Mouse (Mus musculus) heart, embryonic 13.5 days (tissue): Measurements from ENCODE around the gene 1810062G17Rik. TPM values are rescaled to one million over a fixed set of nuclear protein-coding genes. Genes with fewer than 3 reads are reported as not detected.

ENCODE experiments used
- ATAC-seq: fragments of 200-750 bp; cut with Nextera tagmentation; 2 replicates; pipeline ENCODE4 v1.8.0; 2017; ENCODE audit warnings: moderate TSS enrichment; ENCODE audit not compliant: insufficient number of reproducible peaks, low FRiP score, low TSS enrichment; ENCODE audit errors: extremely low read depth
- H3K27ac ChIP-seq: fragments of 300-500 bp; sonication (generic); replicated peaks from 2 replicates; pipeline ENCODE4 v1.5.1; 2015; ENCODE audit warnings: moderate library complexity, mild to moderate bottlenecking, inconsistent platforms
- H3K27me3 ChIP-seq: fragments of 300-500 bp; sonication (generic); replicated peaks from 2 replicates; pipeline ENCODE4 v1.6.1; 2015; ENCODE audit warnings: mild to moderate bottlenecking, inconsistent platforms
- H3K36me3 ChIP-seq: fragments of 300-500 bp; sonication (generic); 2 replicates; pipeline ENCODE4 v1.6.1; 2015; ENCODE audit warnings: mild to moderate bottlenecking, inconsistent platforms
- H3K4me1 ChIP-seq: fragments of 300-500 bp; sonication (generic); 2 replicates; pipeline ENCODE4 v1.6.1; 2015; ENCODE audit warnings: inconsistent platforms
- H3K4me2 ChIP-seq: fragments of 300-500 bp; sonication (generic); 2 replicates; pipeline ENCODE4 v1.6.1; 2015; ENCODE audit warnings: inconsistent platforms, mild to moderate bottlenecking, moderate library complexity
- H3K4me3 ChIP-seq: fragments of 300-500 bp; sonication (generic); 2 replicates; pipeline ENCODE4 v1.5.1; 2015; ENCODE audit warnings: moderate library complexity, mild to moderate bottlenecking, inconsistent platforms
- H3K9ac ChIP-seq: fragments of 300-500 bp; sonication (generic); 2 replicates; pipeline ENCODE4 v1.6.1; 2015; ENCODE audit warnings: inconsistent platforms, mild to moderate bottlenecking, moderate library complexity
- H3K9me3 ChIP-seq: fragments of 300-500 bp; sonication (generic); 2 replicates; pipeline ENCODE4 v1.6.1; 2016; ENCODE audit warnings: inconsistent platforms
- WGBS: fragments of 180-500 bp; shearing (Covaris S2); methylation state at CpG from one replicate; pipeline ENCODE4 v1.1.7; 2015; ENCODE audit warnings: mixed read lengths; 5-methylcytosine and 5-hydroxymethylcytosine counted together
- polyA plus RNA-seq: library from polyadenylated mRNA; unstranded; fragments of >200 nt; fragmentation: Nextera tagmentation; extraction: Ambion mirVana; gene quantifications from 2 replicates; pipeline ENCODE4 v1.2.1, GENCODE M21; 2015

1810062G17Rik gene
- polyA plus RNA-seq, 1 experiment from 2014 or later: 1.4 TPM

GRCm38 (mm10) chr3:36455566-36455965, 20.2 kb upstream of the 1810062G17Rik start:
- no peak for ATAC-seq
- peaks cover 5% of the 10 kb centered on the region for H3K4me1 ChIP-seq
- no peak overlapping the region for H3K27ac ChIP-seq
- WGBS: 76% methylated on average over 3 of the region's 3 CpGs
- H3K4me2 ChIP-seq: no peak overlapping the region
- no peak overlapping the region for H3K9ac ChIP-seq
- peaks cover 94% of the 10 kb centered on the region for H3K36me3 ChIP-seq
- no peaks in the 10 kb centered on the region for H3K27me3 ChIP-seq
- H3K4me3 ChIP-seq: no peak overlapping the region
- H3K9me3 ChIP-seq: no peaks in the 10 kb centered on the region

DNA sequence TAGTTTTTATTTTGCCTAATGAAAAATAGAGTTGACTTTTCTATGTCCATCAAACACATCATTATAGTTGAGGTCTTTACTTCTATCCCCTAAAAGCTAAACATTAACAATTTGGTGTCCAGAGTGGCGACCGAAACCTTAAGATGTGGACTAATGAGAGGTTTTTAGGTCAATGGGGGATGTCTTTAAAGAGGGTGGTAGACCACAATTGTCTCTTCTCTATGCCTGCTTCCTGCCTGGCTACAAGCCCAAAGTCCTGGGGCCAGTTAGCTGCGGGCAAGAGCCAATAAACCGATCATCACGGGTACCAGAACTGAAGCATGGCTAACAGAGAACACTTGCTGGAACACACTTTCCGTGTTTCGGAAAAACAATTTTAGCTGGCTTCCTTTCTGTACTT, 15.0 kb upstream of the 1810062G17Rik start:
- no peak for ATAC-seq
- H3K36me3 ChIP-seq: peaks cover 89% of the 10 kb centered on the region
- no peak overlapping the region for H3K27ac ChIP-seq
- no peak overlapping the region for H3K9ac ChIP-seq
- peaks cover 5% of the 10 kb centered on the region; the same call in 1 of the 2 replicates for H3K4me1 ChIP-seq
- no peak overlapping the region for H3K4me3 ChIP-seq
- WGBS: 86% methylated on average over 7 of the region's 7 CpGs
- no peaks in the 10 kb centered on the region for H3K9me3 ChIP-seq
- no peak overlapping the region for H3K4me2 ChIP-seq
- H3K27me3 ChIP-seq: no peaks in the 10 kb centered on the region

- no peaks in the 10 kb centered on the region for H3K27me3 ChIP-seq
- H3K9me3 ChIP-seq: no peaks in the 10 kb centered on the region
- H3K4me2 ChIP-seq: no peak overlapping the region
- H3K9ac ChIP-seq: no peak overlapping the region
- ATAC-seq: no peak
- WGBS: 84% methylated on average over 5 of the region's 5 CpGs
- peaks cover 80% of the 10 kb centered on the region for H3K36me3 ChIP-seq
- peaks cover 15% of the 10 kb centered on the region; the same call in 1 of the 2 replicates for H3K4me1 ChIP-seq
- no peak overlapping the region for H3K4me3 ChIP-seq
- no peak overlapping the region for H3K27ac ChIP-seq
These were observed 13.9 kb upstream of the 1810062G17Rik start for GRCm38 (mm10) chr3:36461819-36462218.

- no peak for ATAC-seq
- Histone ChIP-seq H3K4me2 (no peak overlapping the region), H3K27ac (no peak overlapping the region), H3K9ac (no peak overlapping the region), H3K36me3 (peaks cover 75% of the 10 kb centered on the region), H3K4me1 (peaks cover 21% of the 10 kb centered on the region), H3K4me3 (no peak overlapping the region), H3K27me3 (no peaks in the 10 kb centered on the region), H3K9me3 (no peaks in the 10 kb centered on the region)
- 36% methylated on average over 1 of the region's 1 CpGs for WGBS
These were observed 13.4 kb upstream of the 1810062G17Rik start for GRCm38 (mm10) chr3:36462348-36462747.

DNA sequence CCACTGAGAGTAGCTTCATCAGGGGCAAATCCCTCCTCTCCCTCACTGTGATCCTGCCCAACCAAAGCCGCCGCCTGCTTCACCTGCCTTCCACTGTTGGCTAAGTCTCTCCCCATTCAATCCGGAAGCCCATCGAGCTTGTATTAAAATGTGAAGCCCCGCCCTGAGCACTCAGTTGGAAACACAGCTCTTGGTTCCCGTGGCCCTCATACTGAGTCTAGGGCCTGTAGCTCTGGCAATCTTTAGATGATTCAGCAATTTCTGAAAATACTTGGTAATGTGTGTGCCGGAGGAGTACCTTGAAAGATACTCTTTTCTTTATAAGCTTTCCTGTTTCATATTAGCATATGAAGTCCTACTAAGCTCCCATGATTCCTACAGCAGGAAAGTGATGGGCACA, 10.2 kb upstream of the 1810062G17Rik start:
- Histone ChIP-seq H3K4me2 (no peak overlapping the region), H3K36me3 (peaks cover 44% of the 10 kb centered on the region), H3K27me3 (no peaks in the 10 kb centered on the region), H3K4me3 (no peak overlapping the region), H3K4me1 (peaks cover 46% of the 10 kb centered on the region), H3K9me3 (no peaks in the 10 kb centered on the region), H3K9ac (no peak overlapping the region), H3K27ac (no peak overlapping the region)
- ATAC-seq: no peak
- 64% methylated on average over 7 of the region's 7 CpGs for WGBS

- Histone ChIP-seq H3K36me3 (peaks cover 24% of the 10 kb centered on the region), H3K4me2 (no peak overlapping the region), H3K9me3 (no peaks in the 10 kb centered on the region), H3K4me1 (peaks cover 67% of the 10 kb centered on the region), H3K27me3 (no peaks in the 10 kb centered on the region), H3K27ac (no peak overlapping the region), H3K9ac (no peak overlapping the region), H3K4me3 (no peak overlapping the region)
- ATAC-seq: no peak
- WGBS: 69% methylated on average over 7 of the region's 7 CpGs
These were observed 8.1 kb upstream of the 1810062G17Rik start for GRCm38 (mm10) chr3:36467632-36468031.

DNA sequence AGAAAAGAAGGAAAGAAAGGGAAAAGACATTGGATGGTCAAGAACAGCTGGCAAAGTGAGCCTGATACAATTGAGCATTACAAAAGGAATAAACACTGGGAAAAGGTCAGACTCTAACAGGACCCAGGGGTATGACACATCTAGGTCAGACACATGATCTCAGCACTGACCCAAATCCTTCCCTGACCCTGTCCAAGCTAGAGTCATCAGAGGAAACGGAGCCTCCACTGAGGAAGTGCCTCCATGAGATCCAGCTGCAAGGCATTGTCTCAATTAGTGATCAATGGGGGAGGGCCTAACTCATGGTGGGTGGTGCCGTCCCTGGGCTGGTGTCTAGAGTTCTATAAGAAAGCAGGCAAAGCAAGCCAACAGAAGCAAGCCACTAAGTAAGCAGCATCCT, 6.9 kb upstream of the 1810062G17Rik start:
- Histone ChIP-seq H3K9me3 (no peaks in the 10 kb centered on the region), H3K27ac (no peak overlapping the region), H3K4me2 (no peak overlapping the region), H3K36me3 (peaks cover 16% of the 10 kb centered on the region), H3K27me3 (no peaks in the 10 kb centered on the region), H3K9ac (no peak overlapping the region), H3K4me3 (no peak overlapping the region), H3K4me1 (peaks cover 78% of the 10 kb centered on the region)
- 58% methylated on average over 2 of the region's 2 CpGs for WGBS
- ATAC-seq: no peak

DNA sequence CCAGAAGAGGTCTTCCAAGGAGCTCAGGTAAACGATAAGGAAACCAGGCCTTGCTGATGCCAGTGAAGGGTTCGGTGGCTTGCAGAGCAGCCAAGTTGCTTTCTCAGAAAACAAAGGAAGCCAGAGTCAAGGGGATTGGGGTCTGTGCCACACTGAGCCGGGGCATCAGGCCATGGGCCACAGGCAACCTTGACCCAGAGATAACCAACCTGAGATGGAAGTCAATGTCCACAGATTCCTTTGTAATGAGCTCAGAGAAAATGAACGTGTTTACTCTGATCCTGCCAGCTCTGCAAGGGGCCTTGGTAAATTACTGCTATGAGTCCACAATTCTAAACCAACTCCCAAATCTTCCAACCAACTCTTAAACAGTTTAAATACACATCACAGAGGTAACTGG, 3.9 kb upstream of the 1810062G17Rik start:
- Histone ChIP-seq H3K27me3 (no peaks in the 10 kb centered on the region), H3K4me2 (peak overlapping the region; percentile 38), H3K4me1 (peaks cover 76% of the 10 kb centered on the region), H3K4me3 (peak overlapping the region; percentile 14), H3K27ac (no peak overlapping the region), H3K9ac (no peak overlapping the region), H3K9me3 (no peaks in the 10 kb centered on the region), H3K36me3 (peaks cover 4% of the 10 kb centered on the region; the same call in 1 of the 2 replicates)
- ATAC-seq: no peak
- 47% methylated on average over 4 of the region's 4 CpGs for WGBS

DNA sequence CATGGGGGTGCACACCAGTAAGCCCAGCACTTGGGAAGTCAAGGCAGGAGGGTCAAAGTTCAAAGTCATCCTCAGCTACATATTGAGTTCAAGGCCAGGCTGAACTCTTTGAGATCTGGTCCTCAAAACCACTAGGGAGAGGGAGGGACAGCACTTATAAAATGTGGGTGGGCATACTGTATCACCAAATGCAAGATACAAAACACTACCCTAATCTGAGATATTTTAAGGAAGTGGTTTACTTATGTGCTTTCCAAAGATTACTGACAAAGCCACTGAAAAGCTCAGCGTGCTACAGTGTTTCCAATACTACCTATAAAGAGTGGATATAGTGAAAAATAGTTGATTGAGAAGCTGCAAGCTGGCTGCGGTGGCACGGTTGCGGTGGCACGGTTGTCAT, 2.5 kb upstream of the 1810062G17Rik start:
- ATAC-seq: no peak

DNA sequence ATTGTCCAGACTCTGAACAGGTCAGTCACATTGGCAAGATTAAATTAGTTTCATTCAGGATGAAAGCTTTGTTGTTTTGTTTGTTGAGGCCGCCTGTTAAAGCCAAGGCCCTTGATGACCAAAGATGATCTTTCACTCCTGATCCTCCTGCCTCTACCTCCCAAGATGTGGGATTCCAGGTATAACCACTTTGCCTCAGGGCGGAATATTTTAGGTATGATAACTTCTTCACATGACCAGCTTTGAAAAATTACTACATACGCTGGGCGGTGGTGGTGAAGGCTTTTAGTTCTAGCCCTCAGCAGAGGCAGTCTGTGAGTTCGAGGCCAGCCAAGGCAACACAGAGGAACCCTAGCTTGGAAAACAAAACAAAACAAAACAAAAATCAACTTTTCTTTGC, 1.3 kb upstream of the 1810062G17Rik start:
- Histone ChIP-seq H3K27me3 (no peaks in the 10 kb centered on the region), H3K4me2 (peak overlapping the region; percentile 80), H3K4me1 (peaks cover 62% of the 10 kb centered on the region), H3K4me3 (peak overlapping the region; percentile 80), H3K36me3 (peaks cover 4% of the 10 kb centered on the region; the same call in 1 of the 2 replicates), H3K9me3 (no peaks in the 10 kb centered on the region), H3K27ac (0 out of 2 replicates have a peak overlapping the region, but pooled peaks have one; percentile 96), H3K9ac (peak overlapping the region; percentile 94)
- no peak for ATAC-seq
- 76% methylated on average over 5 of the region's 5 CpGs for WGBS

More for the DNA sequence above, 2.5 kb upstream of the 1810062G17Rik start:
- H3K27me3 ChIP-seq: no peaks in the 10 kb centered on the region
- no peak overlapping the region for H3K9ac ChIP-seq
- H3K4me1 ChIP-seq: peaks cover 70% of the 10 kb centered on the region
- H3K4me2 ChIP-seq: peak overlapping the region; percentile 39
- no peaks in the 10 kb centered on the region for H3K9me3 ChIP-seq
- 92% methylated on average over 5 of the region's 5 CpGs for whole genome bisulfite sequencing
- H3K27ac ChIP-seq: no peak overlapping the region
- H3K36me3 ChIP-seq: peaks cover 4% of the 10 kb centered on the region; the same call in 1 of the 2 replicates
- H3K4me3 ChIP-seq: no peak overlapping the region

GRCm38 (mm10) chr3:36474938-36475483, 726 bp upstream of the 1810062G17Rik start:
- WGBS: 1% methylated on average over 24 of the region's 24 CpGs
- Histone ChIP-seq H3K9me3 (no peaks in the 10 kb centered on the region), H3K4me2 (peak overlapping the region; percentile 80), H3K27me3 (no peaks in the 10 kb centered on the region), H3K9ac (peak overlapping the region; percentile 94), H3K27ac (peak overlapping the region; percentile 96), H3K4me3 (peak overlapping the region; percentile 80), H3K4me1 (peaks cover 57% of the 10 kb centered on the region), H3K36me3 (0 out of 2 replicates have a peak, but pooled peaks cover 4% of the 10 kb centered on the region)
- ATAC-seq: 0 out of 2 replicates have a peak, but pooled peaks have one; percentile 0
